Mouse (Mus musculus): ENCODE measurements around the gene Dact1. TPM values are rescaled to one million over a fixed set of nuclear protein-coding genes. Genes with fewer than 3 reads are reported as not detected.
A peak's percentile ranks its signal among the peaks of the same experiment; 100 is the strongest.

Dact1 gene
- 16.3 and 18.9 TPM in 2 replicates for polyA plus RNA-seq (2015; fragmentation: Nextera tagmentation; extraction: Ambion mirVana)

DNA sequence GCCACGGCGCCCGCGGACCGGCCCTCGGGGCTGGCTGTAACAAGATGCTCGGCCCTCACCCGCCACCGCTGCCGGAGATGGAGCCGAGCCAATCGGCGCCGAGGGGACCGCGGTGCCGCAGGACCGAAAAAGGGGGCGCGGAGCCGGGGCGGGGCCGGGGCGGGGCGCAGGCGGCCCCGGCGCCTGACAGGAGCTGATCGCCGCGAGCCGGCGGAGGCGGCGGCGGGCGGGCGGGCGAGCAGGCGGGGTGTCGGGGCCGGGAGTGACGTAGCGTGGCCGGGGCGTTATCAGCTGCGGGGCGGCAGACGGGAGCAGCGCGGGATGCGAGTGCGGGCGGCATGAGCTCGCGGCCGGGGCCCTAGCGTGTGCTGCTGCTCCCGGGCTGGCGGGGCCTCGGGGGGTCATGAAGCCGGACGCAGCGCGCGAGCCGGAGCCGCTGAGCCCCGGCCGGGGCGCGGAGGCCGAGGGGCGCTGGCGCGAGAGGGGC lies at the start of gene Dact1:
Gene Dact1 (plus strand): TSS at position 304 of the 487 bp plus-strand sequence.
- H3K9ac ChIP-seq = peak within 1 kb of the TSS; percentile 73
- peak within 1 kb of the TSS; percentile 91 for H3K27ac ChIP-seq
- H3K27me3 ChIP-seq = peaks cover 38% of the 10 kb centered on the region
- peaks cover 41% of the 10 kb centered on the region for H3K4me1 ChIP-seq
- H3K36me3 ChIP-seq = peaks cover 8% of the 10 kb centered on the region
- WGBS = under 1% methylated on average over 65 of the region's 76 CpGs
- peak within 1 kb of the TSS; percentile 96 for H3K4me2 ChIP-seq
- peak within 1 kb of the TSS; percentile 77 for H3K4me3 ChIP-seq (replicated peaks)
- no peaks in the 10 kb centered on the region for H3K9me3 ChIP-seq (replicated peaks)
- ATAC-seq (replicated peaks; ENCODE audit: low FRiP score) = peak; percentile 90

GRCm38 (mm10) chr12:71264211-71264610 lies 45.5 kb upstream of the Dact1 start:
- Histone ChIP-seq H3K9ac (no peak overlapping the region), H3K4me3 (replicated peaks) (no peak overlapping the region), H3K27me3 (no peaks in the 10 kb centered on the region), H3K27ac (no peak overlapping the region), H3K4me2 (no peak overlapping the region), H3K4me1 (no peaks in the 10 kb centered on the region), H3K36me3 (no peaks in the 10 kb centered on the region), H3K9me3 (replicated peaks) (no peaks in the 10 kb centered on the region)
- 59% methylated on average over 4 of the region's 4 CpGs for WGBS
- no peak for ATAC-seq (replicated peaks; ENCODE audit: low FRiP score)

DNA sequence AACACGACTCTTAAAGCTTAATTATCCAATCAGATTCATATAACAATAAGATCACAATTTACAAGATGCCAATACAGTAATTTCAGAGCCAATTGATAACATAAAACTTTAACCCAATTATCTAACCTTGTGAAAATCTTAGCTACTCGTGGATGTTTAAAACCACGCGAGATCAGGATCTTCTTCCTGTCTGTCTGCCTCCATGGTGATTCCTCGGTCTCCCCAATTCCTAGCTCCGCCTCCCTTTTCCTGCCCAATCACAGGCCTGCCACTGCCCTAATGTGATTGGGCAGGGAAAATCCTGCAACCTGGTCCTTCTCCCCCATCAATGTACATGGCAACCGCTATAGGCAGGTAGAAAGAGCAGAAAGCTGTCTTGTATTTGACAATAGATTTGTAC lies 40.3 kb upstream of the Dact1 start:
- H3K4me1 ChIP-seq = no peaks in the 10 kb centered on the region
- no peak overlapping the region for H3K9ac ChIP-seq
- H3K36me3 ChIP-seq = no peaks in the 10 kb centered on the region
- no peak overlapping the region for H3K4me2 ChIP-seq
- H3K4me3 ChIP-seq (replicated peaks) = no peak overlapping the region
- H3K27ac ChIP-seq = no peak overlapping the region
- WGBS = 92% methylated on average over 7 of the region's 7 CpGs
- H3K27me3 ChIP-seq = no peaks in the 10 kb centered on the region
- no peak for ATAC-seq (replicated peaks; ENCODE audit: low FRiP score)
- 0 out of 2 replicates have a peak, but pooled peaks cover under 1% of the 10 kb centered on the region for H3K9me3 ChIP-seq (replicated peaks)

- Histone ChIP-seq H3K9ac (no peak overlapping the region), H3K4me3 (replicated peaks) (no peak overlapping the region), H3K4me2 (no peak overlapping the region), H3K27me3 (no peaks in the 10 kb centered on the region), H3K27ac (no peak overlapping the region), H3K36me3 (no peaks in the 10 kb centered on the region), H3K4me1 (no peaks in the 10 kb centered on the region), H3K9me3 (replicated peaks) (0 out of 2 replicates have a peak, but pooled peaks cover 2% of the 10 kb centered on the region)
- ATAC-seq (replicated peaks; ENCODE audit: low FRiP score) = no peak
- 68% methylated on average over 5 of the region's 5 CpGs for WGBS
These were observed 38.6 kb upstream of the Dact1 start for GRCm38 (mm10) chr12:71271131-71271530.

- Histone ChIP-seq H3K27me3 (no peaks in the 10 kb centered on the region), H3K27ac (no peak overlapping the region), H3K36me3 (no peaks in the 10 kb centered on the region), H3K4me2 (no peak overlapping the region), H3K4me1 (no peaks in the 10 kb centered on the region; the same call in 1 of the 2 replicates), H3K9ac (no peak overlapping the region), H3K4me3 (replicated peaks) (no peak overlapping the region), H3K9me3 (replicated peaks) (0 out of 2 replicates have a peak, but pooled peaks cover 2% of the 10 kb centered on the region)
- WGBS = 89% methylated on average over 5 of the region's 5 CpGs
- ATAC-seq (replicated peaks; ENCODE audit: low FRiP score) = no peak
These were observed 35.0 kb upstream of the Dact1 start for GRCm38 (mm10) chr12:71274519-71275237.

DNA sequence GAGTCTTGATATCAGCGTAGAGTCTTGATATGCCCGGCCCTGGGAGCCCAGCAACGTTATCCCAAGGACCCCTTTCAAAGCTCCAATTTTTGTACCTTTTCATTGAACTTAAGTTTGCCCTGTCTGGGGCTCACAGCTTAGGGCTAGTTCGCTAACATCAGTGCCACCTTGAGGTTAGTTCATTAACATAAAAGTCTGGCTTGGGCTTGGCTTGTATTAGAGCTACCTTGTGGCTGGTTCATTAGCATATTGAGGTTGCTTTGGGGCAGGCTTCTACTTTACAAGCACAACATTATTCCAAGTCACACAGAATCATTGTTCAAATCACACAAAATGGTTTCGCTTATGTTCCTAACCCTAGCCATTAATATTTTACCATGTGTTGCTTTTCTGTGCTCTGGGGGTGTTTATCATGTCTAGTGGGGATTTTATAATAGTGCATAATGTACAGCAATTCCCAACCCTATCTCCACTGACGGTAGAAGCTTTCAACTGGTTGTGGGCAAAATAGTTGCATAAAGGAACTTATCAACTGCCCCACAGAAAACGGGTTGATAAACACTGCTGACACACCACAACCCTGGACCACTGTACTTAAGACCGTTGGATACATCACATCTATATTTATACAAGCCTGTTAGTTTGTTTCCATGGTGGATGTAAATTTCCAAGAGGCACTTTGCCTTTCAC lies 33.6 kb upstream of the Dact1 start:
- Histone ChIP-seq H3K27ac (no peak overlapping the region), H3K27me3 (no peaks in the 10 kb centered on the region), H3K36me3 (no peaks in the 10 kb centered on the region), H3K4me2 (no peak overlapping the region), H3K4me1 (no peaks in the 10 kb centered on the region; the same call in 1 of the 2 replicates), H3K9me3 (replicated peaks) (0 out of 2 replicates have a peak, but pooled peaks cover 2% of the 10 kb centered on the region), H3K4me3 (replicated peaks) (no peak overlapping the region), H3K9ac (no peak overlapping the region)
- ATAC-seq (replicated peaks; ENCODE audit: low FRiP score) = no peak
- WGBS = 86% methylated on average over 8 of the region's 8 CpGs

DNA sequence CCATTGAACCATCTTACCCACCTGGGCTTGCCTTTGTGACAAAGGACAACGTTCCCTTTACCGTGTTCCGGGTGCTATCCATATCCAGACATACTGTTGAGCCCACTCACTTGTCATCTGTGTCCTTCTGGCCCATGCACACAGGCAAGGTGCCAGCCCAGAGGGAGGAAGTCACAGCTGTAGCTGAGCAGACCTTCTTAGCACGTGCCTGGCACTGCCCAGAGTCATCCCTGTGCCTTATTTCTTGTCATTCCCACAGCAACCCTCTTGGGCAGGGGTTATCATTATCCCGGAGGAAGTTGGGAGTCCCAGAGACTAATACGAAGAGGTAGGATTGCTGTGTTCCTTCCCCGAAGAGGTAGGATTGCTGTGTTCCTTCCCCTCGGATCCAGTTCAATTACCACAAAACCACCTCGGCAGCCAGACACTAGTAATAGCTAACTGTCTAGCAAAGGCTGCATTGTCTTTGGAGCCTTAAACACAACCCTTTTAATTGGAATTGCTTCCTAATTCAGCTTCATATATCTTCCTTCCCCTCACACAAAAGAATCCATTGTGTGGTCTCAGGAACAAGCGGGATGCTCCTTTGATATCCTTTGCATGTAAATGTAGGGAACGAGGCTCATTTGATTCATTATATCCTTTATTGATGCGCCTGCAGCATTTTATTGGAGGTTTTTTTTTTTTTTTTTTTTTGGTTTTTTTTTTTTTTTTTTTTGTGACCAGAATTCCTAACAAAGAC lies 30.0 kb upstream of the Dact1 start:
- no peaks in the 10 kb centered on the region for H3K9me3 ChIP-seq (replicated peaks)
- no peak overlapping the region for H3K9ac ChIP-seq
- H3K4me2 ChIP-seq = no peak overlapping the region
- no peak for ATAC-seq (replicated peaks; ENCODE audit: low FRiP score)
- no peaks in the 10 kb centered on the region for H3K36me3 ChIP-seq
- H3K4me3 ChIP-seq (replicated peaks) = no peak overlapping the region
- 48% methylated on average over 12 of the region's 12 CpGs for whole genome bisulfite sequencing
- H3K27ac ChIP-seq = no peak overlapping the region
- H3K4me1 ChIP-seq = no peaks in the 10 kb centered on the region; the same call in 1 of the 2 replicates
- H3K27me3 ChIP-seq = no peaks in the 10 kb centered on the region

- Histone ChIP-seq H3K27me3 (no peaks in the 10 kb centered on the region), H3K4me2 (no peak overlapping the region), H3K4me1 (no peaks in the 10 kb centered on the region; the same call in 1 of the 2 replicates), H3K36me3 (no peaks in the 10 kb centered on the region), H3K9me3 (replicated peaks) (no peaks in the 10 kb centered on the region), H3K4me3 (replicated peaks) (no peak overlapping the region), H3K9ac (no peak overlapping the region), H3K27ac (no peak overlapping the region)
- WGBS = 83% methylated on average over 12 of the region's 12 CpGs
- no peak for ATAC-seq (replicated peaks; ENCODE audit: low FRiP score)
These were observed 28.4 kb upstream of the Dact1 start for GRCm38 (mm10) chr12:71281201-71281768.

DNA sequence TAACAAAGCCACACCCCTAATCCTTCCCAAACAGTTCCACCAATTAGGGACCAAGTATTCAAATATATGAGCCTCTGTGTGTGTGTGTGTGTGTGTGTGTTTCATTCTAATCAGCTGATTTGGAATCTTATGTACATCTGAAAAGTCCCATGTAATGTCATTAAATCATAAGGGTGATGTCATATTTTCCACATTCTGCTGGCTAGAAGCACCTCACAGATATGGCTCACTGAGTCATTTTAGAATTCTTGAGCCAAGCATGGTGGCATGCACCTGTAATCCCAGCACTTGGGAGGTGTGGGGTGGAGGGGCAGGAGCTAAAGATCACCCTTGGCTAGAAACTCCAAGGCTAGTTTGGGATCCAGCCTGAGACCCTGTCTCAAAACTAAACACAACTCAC lies 24.3 kb upstream of the Dact1 start:
- Histone ChIP-seq H3K36me3 (no peaks in the 10 kb centered on the region), H3K9ac (no peak overlapping the region), H3K4me1 (0 out of 2 replicates have a peak, but pooled peaks cover 3% of the 10 kb centered on the region), H3K27me3 (no peaks in the 10 kb centered on the region), H3K9me3 (replicated peaks) (no peaks in the 10 kb centered on the region), H3K4me3 (replicated peaks) (no peak overlapping the region), H3K4me2 (no peak overlapping the region), H3K27ac (no peak overlapping the region)
- ATAC-seq (replicated peaks; ENCODE audit: low FRiP score) = no peak

DNA sequence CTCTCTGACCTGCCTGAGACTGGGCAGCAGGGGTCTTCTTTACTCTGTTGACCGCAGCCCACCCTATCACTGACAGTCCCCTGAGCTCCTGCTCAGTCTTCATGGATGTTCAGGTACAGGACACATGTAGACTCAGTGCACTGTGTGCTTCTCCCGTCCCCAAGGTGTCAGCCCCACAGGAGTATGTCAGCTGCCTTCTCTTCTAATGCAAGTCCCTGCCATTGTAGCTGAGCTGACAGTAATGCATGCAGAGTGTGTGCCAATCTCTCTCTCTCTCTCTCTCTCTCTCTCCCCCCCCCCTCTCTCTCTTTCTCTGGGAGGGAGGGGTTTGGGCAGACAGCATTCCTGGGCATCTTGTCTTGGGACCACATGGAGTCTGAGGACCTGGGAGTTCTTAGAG lies 19.2 kb upstream of the Dact1 start:
- no peak overlapping the region for H3K4me3 ChIP-seq (replicated peaks)
- H3K36me3 ChIP-seq = no peaks in the 10 kb centered on the region
- 65% methylated on average over 2 of the region's 2 CpGs for WGBS
- no peak overlapping the region for H3K4me2 ChIP-seq
- no peak overlapping the region for H3K9ac ChIP-seq
- H3K9me3 ChIP-seq (replicated peaks) = no peaks in the 10 kb centered on the region
- H3K27ac ChIP-seq = no peak overlapping the region
- H3K4me1 ChIP-seq = peaks cover 16% of the 10 kb centered on the region
- 0 out of 2 replicates have a peak, but pooled peaks have one; percentile 36 for ATAC-seq (replicated peaks; ENCODE audit: low FRiP score)
- no peaks in the 10 kb centered on the region for H3K27me3 ChIP-seq

DNA sequence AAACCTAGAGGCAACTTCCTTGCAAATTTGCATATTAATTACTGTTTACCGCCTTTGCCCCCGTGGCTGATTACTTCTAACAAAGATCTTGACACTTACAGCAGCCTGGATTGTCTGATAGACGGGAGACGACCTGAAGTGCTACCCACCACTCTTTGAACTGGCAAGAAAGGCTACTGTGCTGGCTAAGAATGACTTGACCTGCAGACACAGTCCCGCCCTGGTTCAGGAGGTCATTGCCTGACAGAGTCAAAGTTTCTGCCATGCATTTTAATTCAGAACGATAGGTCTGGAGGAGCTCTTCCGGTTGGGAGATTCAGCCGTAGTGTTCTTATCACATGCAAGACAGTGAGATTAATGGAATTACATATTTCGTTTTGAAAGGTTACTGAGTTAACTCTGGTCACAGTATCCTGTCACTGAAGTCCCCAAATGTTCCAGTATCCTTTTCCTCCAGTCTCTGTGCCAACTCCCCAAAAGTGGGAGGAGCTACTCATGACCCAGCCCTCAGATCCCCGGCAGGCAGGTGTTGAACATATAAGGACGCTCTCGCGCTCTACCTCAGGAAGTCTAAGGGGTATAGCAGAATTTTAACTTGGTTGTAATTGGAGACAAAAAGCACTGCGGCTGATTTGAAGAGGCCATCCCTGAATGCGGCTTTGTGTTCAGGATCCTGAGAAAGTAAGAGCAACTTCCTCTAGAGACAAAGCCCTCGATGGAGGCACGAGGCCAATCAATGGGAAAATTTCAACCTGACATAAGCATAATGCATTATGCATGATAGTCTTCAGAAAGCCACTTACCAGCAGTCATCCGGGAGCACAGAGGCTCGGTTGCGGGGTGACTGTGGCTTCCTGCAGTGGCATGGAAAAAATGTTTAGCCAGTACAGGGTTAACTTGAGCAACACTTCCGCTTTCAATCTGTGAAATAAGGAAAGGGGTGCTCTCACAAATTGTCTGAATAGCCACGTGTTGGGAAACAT lies 15.4 kb upstream of the Dact1 start:
- Histone ChIP-seq H3K9me3 (replicated peaks) (no peaks in the 10 kb centered on the region), H3K4me2 (peak overlapping the region; percentile 47), H3K36me3 (no peaks in the 10 kb centered on the region), H3K9ac (no peak overlapping the region), H3K4me3 (replicated peaks) (peak overlapping the region; percentile 19), H3K27me3 (no peaks in the 10 kb centered on the region), H3K4me1 (peaks cover 20% of the 10 kb centered on the region), H3K27ac (no peak overlapping the region)
- no peak for ATAC-seq (replicated peaks; ENCODE audit: low FRiP score)
- 27% methylated on average over 22 of the region's 22 CpGs for WGBS
